Mouse (Mus musculus) embryo, embryonic 11.5 days (tissue): ENCODE data around the gene Sin3b.

Experiments used
- DNase-seq: peaks from one replicate; pipeline ENCODE4 v3.0.0-alpha.2; 2012; ENCODE audit warnings: low read depth, low spot score

The Sin3b gene

GRCm38 (mm10) chr8:72753165-72753564 lies 30.1 kb downstream of the Sin3b start:
- no peak for DNase-seq

DNA sequence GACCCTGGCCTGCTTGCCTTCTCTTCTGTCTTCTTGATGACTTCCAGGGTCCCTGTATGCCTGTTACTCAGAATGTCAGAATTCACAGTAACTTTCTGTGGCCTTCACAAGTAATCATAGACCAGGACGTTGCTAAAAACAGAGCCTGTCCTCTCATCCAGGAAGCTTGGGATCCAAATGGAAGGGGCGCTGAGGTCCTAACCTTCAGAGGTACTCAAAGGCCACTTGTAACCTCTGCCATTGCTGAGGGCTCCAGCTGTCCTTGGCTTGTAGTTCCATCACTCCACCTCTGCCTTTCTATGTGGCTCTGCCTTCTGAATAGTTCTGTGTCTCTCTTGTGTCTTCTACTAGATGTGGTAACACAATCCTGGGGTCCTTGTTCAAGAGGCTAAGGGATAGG lies 30.7 kb downstream of the Sin3b start:
- no peak for DNase-seq

DNA sequence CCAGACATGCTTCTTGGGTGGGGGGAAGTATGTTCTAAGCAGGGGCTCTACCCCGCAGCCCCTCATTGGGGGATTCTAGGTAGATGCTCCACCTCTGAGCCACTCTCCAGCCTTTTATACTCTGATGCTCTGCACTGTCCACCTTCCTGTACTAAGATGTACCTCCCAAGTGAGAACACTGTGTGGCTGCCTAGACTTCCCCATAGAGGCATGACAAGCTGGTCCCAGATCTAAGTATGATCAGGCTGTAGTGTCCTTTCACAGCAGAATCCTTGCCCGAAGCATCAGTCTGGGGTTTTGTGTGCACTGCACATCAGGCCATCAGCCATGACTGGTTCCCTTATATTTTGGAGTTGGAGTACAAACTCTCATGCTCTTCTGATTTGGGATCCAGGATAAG lies 32.9 kb downstream of the Sin3b start:
- DNase-seq: no peak

- no peak for DNase-seq
Observed at GRCm38 (mm10) chr8:72756771-72757390, 33.8 kb downstream of the Sin3b start.

- DNase-seq: no peak
Observed at GRCm38 (mm10) chr8:72757426-72758195, 34.5 kb downstream of the Sin3b start.

DNA sequence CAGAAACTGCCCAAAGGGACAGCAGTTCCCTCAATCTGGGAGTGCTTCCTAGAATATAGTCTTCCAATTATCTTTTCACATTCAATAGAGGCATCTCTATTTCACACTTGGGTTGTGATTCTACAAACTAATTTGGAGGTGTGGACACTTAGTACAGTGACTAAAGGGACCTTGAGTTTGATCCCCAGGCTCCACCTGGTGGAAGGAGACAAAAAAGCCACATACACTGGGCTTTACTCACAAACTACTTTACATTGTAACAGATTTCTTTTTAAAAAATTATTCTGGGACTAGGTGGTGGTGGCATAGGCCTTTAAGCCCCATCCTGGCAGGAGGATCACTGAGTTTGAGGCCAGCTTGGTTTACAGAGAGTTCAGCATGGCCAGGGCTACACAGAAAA lies 35.2 kb downstream of the Sin3b start:
- DNase-seq: no peak

DNA sequence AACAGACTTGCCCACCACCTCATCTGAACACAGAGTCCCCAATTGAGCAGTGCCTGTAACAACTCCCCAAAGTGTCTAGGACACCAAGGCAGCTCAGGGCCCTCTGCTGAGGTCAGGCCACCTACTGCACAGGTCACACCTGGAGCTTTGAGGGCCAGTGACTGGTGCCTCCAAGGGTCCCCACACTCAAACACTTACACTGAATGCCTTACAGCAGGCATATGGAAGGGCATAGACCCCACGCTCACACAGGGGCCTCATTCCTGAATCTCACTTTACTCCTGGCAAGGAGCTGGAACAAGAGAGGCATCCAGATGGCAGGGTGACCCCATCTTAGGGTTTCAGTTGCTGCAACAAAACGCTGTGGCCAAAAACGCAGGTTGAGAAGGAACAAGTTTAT lies 37.1 kb downstream of the Sin3b start:
- no peak for DNase-seq

DNA sequence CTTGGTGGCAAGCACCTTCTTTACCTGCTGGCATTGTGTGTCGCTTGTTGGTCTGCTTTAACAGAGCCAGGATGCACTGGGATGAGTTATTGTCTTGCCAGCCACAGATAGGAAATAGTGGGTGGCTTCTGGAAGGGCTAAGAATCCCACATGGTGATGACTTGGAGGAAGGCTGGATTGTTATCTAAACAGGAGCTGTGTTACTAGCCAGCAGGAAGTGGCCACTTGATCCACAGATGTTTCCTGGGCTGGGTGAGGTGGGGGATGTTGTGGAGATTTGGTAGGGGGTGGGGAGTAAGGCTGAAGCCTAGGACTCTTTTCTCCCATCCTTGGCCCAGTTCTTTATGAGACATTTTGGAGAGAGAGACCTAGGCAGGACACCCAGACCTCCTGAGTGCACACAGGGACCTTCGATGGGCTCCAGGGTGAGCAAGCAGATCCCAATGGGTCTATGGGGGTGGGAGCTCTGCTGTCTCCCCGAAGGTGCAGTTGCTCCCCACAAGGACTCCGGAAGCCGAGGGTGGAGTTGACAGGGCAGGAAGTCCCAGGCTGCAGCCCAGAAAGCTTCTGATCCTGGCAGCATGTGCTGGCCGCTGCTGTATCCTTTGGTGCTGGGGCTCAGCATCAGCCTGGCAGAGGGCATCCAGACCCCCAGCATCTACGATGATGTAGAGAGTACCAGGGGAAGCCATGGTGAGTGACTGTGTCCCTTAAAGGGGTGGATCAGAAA lies 38.4 kb downstream of the Sin3b start, which contains the start of gene F2rl3:
Gene F2rl3, plus strand, starts transcription at position 559 of the 730 bp plus-strand sequence.
- no peak for DNase-seq

DNA sequence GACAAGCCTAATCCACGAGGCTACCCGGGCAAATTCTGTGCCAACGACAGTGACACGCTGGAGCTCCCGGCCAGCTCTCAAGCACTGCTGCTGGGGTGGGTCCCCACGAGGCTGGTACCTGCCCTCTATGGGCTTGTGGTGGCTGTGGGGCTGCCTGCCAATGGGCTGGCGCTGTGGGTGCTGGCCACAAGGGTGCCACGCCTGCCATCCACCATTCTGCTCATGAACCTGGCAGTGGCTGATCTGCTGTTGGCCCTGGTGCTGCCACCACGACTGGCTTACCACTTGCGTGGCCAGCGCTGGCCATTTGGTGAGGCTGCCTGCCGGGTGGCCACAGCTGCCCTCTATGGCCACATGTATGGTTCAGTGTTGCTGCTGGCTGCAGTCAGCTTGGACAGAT lies 39.2 kb downstream of the Sin3b start:
- DNase-seq: no peak

DNA sequence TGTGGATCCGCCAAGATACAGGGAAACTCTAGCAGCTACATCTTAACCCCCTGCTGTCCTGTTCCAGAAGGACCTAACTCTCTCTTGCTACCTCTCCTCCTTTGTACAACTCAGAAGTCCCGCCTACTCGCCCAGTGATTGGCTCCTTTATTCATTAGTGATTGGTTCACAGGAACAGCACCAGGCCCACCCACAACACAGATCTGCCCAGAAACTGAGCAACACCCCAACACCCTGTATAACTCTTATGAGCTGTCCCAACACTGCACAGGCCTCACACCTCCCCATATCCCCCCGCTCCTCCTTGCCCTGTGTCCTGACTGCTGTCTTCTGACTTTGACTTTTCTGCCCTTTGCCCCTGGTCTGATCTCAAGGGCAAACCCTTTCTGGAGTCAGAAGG lies 42.6 kb downstream of the Sin3b start:
- DNase-seq: no peak

- DNase-seq: no peak
Observed at GRCm38 (mm10) chr8:72766777-72767176, 43.7 kb downstream of the Sin3b start.

- no peak for DNase-seq
Observed at GRCm38 (mm10) chr8:72777797-72778196, 54.7 kb downstream of the Sin3b start.

DNA sequence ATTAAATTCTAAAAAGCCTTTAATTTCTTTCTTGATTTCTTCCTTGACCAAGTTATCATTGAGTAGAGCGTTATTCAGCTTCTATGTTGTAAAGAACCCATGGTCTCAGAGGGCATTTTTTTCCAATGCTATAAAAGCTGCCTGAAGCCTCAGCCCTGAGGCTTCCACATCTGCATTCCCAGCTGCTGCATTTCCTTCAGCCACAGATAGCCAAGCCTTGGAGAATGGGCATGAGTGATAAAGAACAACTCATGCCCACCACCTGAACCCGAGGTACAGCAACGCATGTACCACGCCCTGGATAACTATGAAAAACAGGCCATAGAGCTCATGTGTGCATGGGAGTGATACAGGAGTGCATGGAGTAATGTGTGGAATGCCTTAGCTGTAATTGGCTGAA lies 57.6 kb downstream of the Sin3b start:
- no peak for DNase-seq

DNA sequence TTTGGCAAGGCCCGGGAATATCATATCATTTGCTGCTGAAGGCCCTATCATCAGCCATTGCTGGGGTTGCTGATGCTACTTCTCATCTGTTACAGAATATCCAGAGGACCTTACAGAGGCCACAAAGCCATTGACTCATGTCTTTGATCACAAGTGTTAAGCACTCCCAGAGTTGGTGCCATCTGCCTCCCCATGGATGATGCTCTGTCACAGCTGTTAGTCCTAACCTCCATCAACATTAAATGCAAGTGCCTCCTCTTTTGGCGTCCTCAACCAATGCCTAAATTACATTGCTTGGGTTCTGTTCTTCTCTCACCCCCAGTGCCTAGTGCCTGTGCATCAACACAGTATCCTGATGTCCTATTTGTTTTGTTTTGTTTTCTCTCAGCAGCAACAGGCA lies 78.5 kb downstream of the Sin3b start:
- DNase-seq: no peak
